Comparison of ENCODE assay signal across 11 mouse cellular contexts in genomic region chr12:99087286-99087685, GRCm38 (mm10).
DNase-seq lines count a peak whose midpoint lies in the region; ATAC-seq and TF ChIP-seq lines count a peak whose summit lies in the region.
"Had no signal": no experiment of that assay in that cellular context is flagged by ENCODE, and none has a peak within 500 bp of the region (broad histone marks: within the 10 kb centered on the region; RNA-seq: fewer than 3 reads in every experiment).

No protein-coding gene starts in this region.

- peaks cover 45% of the 10 kb centered on the region for H3K27me3 ChIP-seq in embryonic facial prominence, embryonic 10.5 days (replicated peaks; ENCODE audit: low read depth, poor library complexity, severe bottlenecking)
- H3K27me3 ChIP-seq in hindbrain, embryonic 14.5 days (ENCODE audit: control insufficient read depth, insufficient read depth, low read length) = no peaks in the 10 kb centered on the region
- H3K27me3 ChIP-seq in midbrain, embryonic 14.5 days (ENCODE audit: control insufficient read depth, insufficient read depth, low read length) = no peaks in the 10 kb centered on the region
- H3K27me3 ChIP-seq in intestine, postnatal 0 days (replicated peaks; ENCODE audit: control insufficient read depth, insufficient read depth, low read length) = peaks cover 13% of the 10 kb centered on the region

- no peak for TF ChIP-seq CTCF in intestine, postnatal 0 days (IDR thresholded peaks at IDR 0.05; ENCODE audit: low read depth)

- peak overlapping the region; percentile 5; the same call in 1 of the 2 replicates for H3K4me2 ChIP-seq in hindbrain, embryonic 14.5 days (replicated peaks)
- peak overlapping the region; percentile 11 for H3K4me2 ChIP-seq in midbrain, embryonic 14.5 days (ENCODE audit: low read length)
- H3K4me2 ChIP-seq in intestine, postnatal 0 days (replicated peaks; ENCODE audit: low read depth) = no peak overlapping the region
- H3K4me2 ChIP-seq: embryonic facial prominence, embryonic 15.5 days had no signal

- peaks cover 23% of the 10 kb centered on the region for H3K4me1 ChIP-seq in embryonic facial prominence, embryonic 10.5 days
- H3K4me1 ChIP-seq in hindbrain, embryonic 14.5 days (replicated peaks; ENCODE audit: control insufficient read depth, insufficient read depth, low read length) = peaks cover 24% of the 10 kb centered on the region
- peaks cover 38% of the 10 kb centered on the region for H3K4me1 ChIP-seq in midbrain, embryonic 14.5 days (ENCODE audit: control insufficient read depth, insufficient read depth, low read length)
- H3K4me1 ChIP-seq in intestine, postnatal 0 days (replicated peaks; ENCODE audit: control insufficient read depth, insufficient read depth, low read length) = no peaks in the 10 kb centered on the region
- H3K4me1 ChIP-seq: embryonic facial prominence, embryonic 15.5 days had no signal

- H3K9ac ChIP-seq in hindbrain, embryonic 14.5 days = 0 out of 2 replicates have a peak overlapping the region, but pooled peaks have one; percentile 5
- 0 out of 2 replicates have a peak overlapping the region, but pooled peaks have one; percentile 24 for H3K9ac ChIP-seq in midbrain, embryonic 14.5 days (replicated peaks; ENCODE audit: low read length)
- H3K9ac ChIP-seq in intestine, postnatal 0 days (ENCODE audit: low read depth, low read length) = no peak overlapping the region
- H3K9ac ChIP-seq: embryonic facial prominence, embryonic 15.5 days; liver, embryonic 14.5 days had no signal

- WGBS in embryonic facial prominence, embryonic 10.5 days = 55% methylated on average over 8 of the region's 8 CpGs
- WGBS in hindbrain, embryonic 14.5 days = 9% methylated on average over 8 of the region's 8 CpGs
- WGBS in midbrain, embryonic 14.5 days = 6% methylated on average over 8 of the region's 8 CpGs
- 58% methylated on average over 8 of the region's 8 CpGs for WGBS in intestine, postnatal 0 days

- no peaks in the 10 kb centered on the region for H3K36me3 ChIP-seq in embryonic facial prominence, embryonic 10.5 days (replicated peaks)
- H3K36me3 ChIP-seq in hindbrain, embryonic 14.5 days (replicated peaks; ENCODE audit: control insufficient read depth, insufficient read depth) = no peaks in the 10 kb centered on the region
- no peaks in the 10 kb centered on the region for H3K36me3 ChIP-seq in midbrain, embryonic 14.5 days (ENCODE audit: control insufficient read depth, insufficient read depth, low read length)
- H3K36me3 ChIP-seq in intestine, postnatal 0 days (ENCODE audit: control insufficient read depth, insufficient read depth) = no peaks in the 10 kb centered on the region
- H3K36me3 ChIP-seq: embryonic facial prominence, embryonic 15.5 days had no signal

- DNase-seq in brain, adult 2 months (ENCODE audit: low read depth, low spot score) = peak; percentile 83
- DNase-seq in embryonic facial prominence, embryonic 10.5 days (ENCODE audit: low spot score) = no peak
- DNase-seq in hindbrain, embryonic 14.5 days (ENCODE audit: low spot score) = peak; percentile 65
- DNase-seq in midbrain, embryonic 14.5 days = peak; percentile 89
- DNase-seq in adrenal gland, adult 2 months = no peak
- no peak for DNase-seq in spleen, adult 18-20 months
- no peak for DNase-seq in adrenal gland, adult (ENCODE audit: inconsistent age in 2 of 2, low spot score in 1 of 2)
- DNase-seq: kidney, postnatal 36 days had no signal

- H3K4me3 ChIP-seq in embryonic facial prominence, embryonic 10.5 days = no peak overlapping the region
- H3K4me3 ChIP-seq in hindbrain, embryonic 14.5 days (replicated peaks; ENCODE audit: low read length) = no peak overlapping the region
- H3K4me3 ChIP-seq in midbrain, embryonic 14.5 days (replicated peaks; ENCODE audit: low read depth, low read length) = no peak overlapping the region
- H3K4me3 ChIP-seq in intestine, postnatal 0 days (ENCODE audit: low read depth, low read length) = no peak overlapping the region
- H3K4me3 ChIP-seq: embryonic facial prominence, embryonic 15.5 days had no signal

- ATAC-seq in hindbrain, embryonic 14.5 days (ENCODE audit: low FRiP score) = peak; percentile 68
- peak; percentile 68; the same call in 1 of the 2 replicates for ATAC-seq in midbrain, embryonic 14.5 days (ENCODE audit: low FRiP score, low TSS enrichment)
- ATAC-seq in intestine, postnatal 0 days = no peak

- H3K9me3 ChIP-seq in embryonic facial prominence, embryonic 10.5 days = no peaks in the 10 kb centered on the region
- no peaks in the 10 kb centered on the region for H3K9me3 ChIP-seq in hindbrain, embryonic 14.5 days (ENCODE audit: control insufficient read depth, low read length)
- H3K9me3 ChIP-seq in midbrain, embryonic 14.5 days (ENCODE audit: control insufficient read depth, low read length) = no peaks in the 10 kb centered on the region
- H3K9me3 ChIP-seq in intestine, postnatal 0 days (ENCODE audit: control insufficient read depth) = no peaks in the 10 kb centered on the region
- H3K9me3 ChIP-seq: embryonic facial prominence, embryonic 15.5 days had no signal

- peak overlapping the region; percentile 30; the same call in 1 of the 2 replicates for H3K27ac ChIP-seq in embryonic facial prominence, embryonic 10.5 days (replicated peaks)
- peak overlapping the region; percentile 81 for H3K27ac ChIP-seq in hindbrain, embryonic 14.5 days
- peak overlapping the region; percentile 85 for H3K27ac ChIP-seq in midbrain, embryonic 14.5 days (replicated peaks; ENCODE audit: low read depth, low read length)
- H3K27ac ChIP-seq in intestine, postnatal 0 days (ENCODE audit: low read depth, low read length) = no peak overlapping the region
- H3K27ac ChIP-seq: embryonic facial prominence, embryonic 15.5 days; liver, embryonic 14.5 days had no signal

Comparison
In these comparisons a context has a peak if more than half of its experiments do, and no peak if none do; other contexts are left out.
1. DNase-seq: peak in brain, adult 2 months (single experiment), hindbrain, embryonic 14.5 days (single experiment) and midbrain, embryonic 14.5 days (single experiment); none in embryonic facial prominence, embryonic 10.5 days (single experiment), adrenal gland, adult 2 months (single experiment), spleen, adult 18-20 months (0 of 2) and adrenal gland, adult (0 of 2).